Mouse (Mus musculus) neural tube, embryonic 15.5 days (tissue): ENCODE measurements around the gene Zfp512b. TPM values are rescaled to one million over a fixed set of nuclear protein-coding genes. Genes with fewer than 3 reads are reported as not detected.

Experiments
- ATAC-seq: fragments of 200-750 bp; cut with Nextera tagmentation; 2 replicates; pipeline ENCODE4 v1.8.0; 2017; ENCODE audit warnings: mild to moderate bottlenecking, moderate TSS enrichment, moderate library complexity; ENCODE audit not compliant: low FRiP score
- H3K27ac ChIP-seq: fragments of 300-500 bp; sonication (generic); replicated peaks from 2 replicates; pipeline ENCODE4 v1.5.1; 2015; ENCODE audit warnings: mild to moderate bottlenecking, inconsistent platforms
- H3K27me3 ChIP-seq: fragments of 300-500 bp; sonication (generic); replicated peaks from 2 replicates; pipeline ENCODE4 v1.6.1; 2015; ENCODE audit warnings: inconsistent platforms
- H3K36me3 ChIP-seq: fragments of 300-500 bp; sonication (generic); 2 replicates; pipeline ENCODE4 v1.6.1; 2015; ENCODE audit warnings: inconsistent platforms
- H3K4me1 ChIP-seq: fragments of 300-500 bp; sonication (generic); 2 replicates; pipeline ENCODE4 v1.6.1; 2015; ENCODE audit warnings: inconsistent platforms
- H3K4me2 ChIP-seq: fragments of 300-500 bp; sonication (generic); 2 replicates; pipeline ENCODE4 v1.6.1; 2015; ENCODE audit warnings: inconsistent platforms, mild to moderate bottlenecking, moderate library complexity
- H3K4me3 ChIP-seq: fragments of 300-500 bp; sonication (generic); replicated peaks from 2 replicates; pipeline ENCODE4 v1.5.1; 2015; ENCODE audit warnings: mild to moderate bottlenecking, inconsistent platforms
- H3K9ac ChIP-seq: fragments of 300-500 bp; sonication (generic); replicated peaks from 2 replicates; pipeline ENCODE4 v1.6.1; 2015; ENCODE audit warnings: mild to moderate bottlenecking, inconsistent platforms
- H3K9me3 ChIP-seq: fragments of 300-500 bp; sonication (generic); replicated peaks from 2 replicates; pipeline ENCODE4 v1.6.1; 2016; ENCODE audit warnings: inconsistent platforms
- WGBS: fragments of 180-500 bp; shearing (Covaris S2); methylation state at CpG from one replicate; pipeline ENCODE4 v1.1.7; 2015; ENCODE audit warnings: mixed read lengths; 5-methylcytosine and 5-hydroxymethylcytosine counted together
- polyA plus RNA-seq: library from polyadenylated mRNA; unstranded; fragments of >200 nt; fragmentation: Nextera tagmentation; extraction: Ambion mirVana; gene quantifications from 2 replicates; pipeline ENCODE4 v1.2.1, GENCODE M21; 2015

Zfp512b gene
- 68.1 and 87.0 TPM in 2 replicates for polyA plus RNA-seq

DNA sequence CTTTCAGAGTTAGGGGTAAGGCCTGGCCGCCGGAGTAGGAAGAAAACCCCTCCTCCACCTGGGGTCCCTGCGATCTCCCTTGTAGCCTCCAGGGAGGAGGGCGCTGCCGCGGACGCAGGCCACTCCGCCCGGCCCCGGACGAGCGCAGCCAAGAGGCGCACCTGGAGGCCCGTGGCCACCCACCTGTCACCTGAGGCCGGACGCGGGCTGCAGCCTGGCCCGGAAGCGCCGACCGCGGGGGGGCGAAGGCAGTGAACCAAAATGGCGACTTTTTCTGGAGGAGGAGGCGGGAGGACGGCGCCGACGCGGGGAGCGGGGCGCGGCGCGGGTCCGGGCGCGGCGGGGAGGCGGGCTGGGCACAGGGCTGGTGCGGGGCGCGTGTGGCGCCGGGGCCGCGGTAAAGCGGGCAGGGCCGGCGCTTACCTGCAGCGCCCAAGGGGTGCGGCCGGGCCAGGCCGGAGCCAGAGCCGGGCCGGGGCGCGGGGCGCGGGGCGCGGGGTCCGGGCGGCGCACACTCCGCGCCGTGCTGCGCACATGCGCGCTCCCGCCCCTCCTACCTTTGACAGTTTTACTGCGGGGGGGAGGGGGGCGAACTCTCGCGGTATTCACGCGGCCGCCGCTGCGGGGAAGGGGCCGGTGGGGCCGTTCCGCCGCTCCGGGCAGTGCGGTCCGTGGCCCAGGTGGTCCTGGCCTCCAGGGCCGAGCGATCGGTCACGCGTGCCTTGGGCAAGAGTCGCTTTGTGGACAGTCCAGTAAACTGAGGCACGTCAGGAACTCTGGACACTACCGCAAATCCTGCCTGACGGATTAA, at the start of gene Zfp512b:
Zfp512b (minus strand) TSS at position 573 of the 811 bp plus-strand sequence.
- under 1% methylated on average over 59 of the region's 97 CpGs for WGBS
- peak within 1 kb of the TSS; percentile 90 for H3K4me2 ChIP-seq
- peak within 1 kb of the TSS; percentile 90 for H3K9ac ChIP-seq
- ATAC-seq: peak; percentile 90
- peaks cover 43% of the 10 kb centered on the region for H3K4me1 ChIP-seq
- H3K4me3 ChIP-seq: peak within 1 kb of the TSS; percentile 83
- no peaks in the 10 kb centered on the region for H3K27me3 ChIP-seq
- H3K27ac ChIP-seq: peak within 1 kb of the TSS; percentile 95
- no peaks in the 10 kb centered on the region for H3K9me3 ChIP-seq
- H3K36me3 ChIP-seq: peaks cover 47% of the 10 kb centered on the region

DNA sequence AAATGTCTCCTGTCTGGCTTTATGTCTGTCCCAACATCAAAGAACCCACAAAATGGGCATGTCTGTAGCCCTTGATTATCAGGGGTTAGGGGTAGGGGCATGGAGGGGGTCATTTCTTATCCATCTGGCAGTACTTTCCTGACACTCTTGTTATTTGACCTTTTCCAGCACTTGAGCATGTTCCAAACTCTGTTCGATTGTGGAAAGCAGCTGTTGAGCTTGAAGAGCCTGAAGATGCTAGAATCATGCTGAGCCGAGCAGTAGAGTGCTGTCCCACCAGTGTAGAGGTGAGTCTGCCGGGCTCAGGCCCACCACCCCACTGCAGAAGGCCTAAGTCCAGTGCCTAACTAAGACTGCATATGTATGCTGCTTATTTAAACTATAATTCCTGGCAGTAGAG, 43.3 kb upstream of the Zfp512b start:
- H3K9me3 ChIP-seq: no peaks in the 10 kb centered on the region
- H3K27ac ChIP-seq: no peak overlapping the region
- no peaks in the 10 kb centered on the region for H3K4me1 ChIP-seq
- H3K36me3 ChIP-seq: peaks cover 77% of the 10 kb centered on the region
- no peak overlapping the region for H3K9ac ChIP-seq
- H3K27me3 ChIP-seq: no peaks in the 10 kb centered on the region
- 95% methylated on average over 3 of the region's 3 CpGs for WGBS
- no peak overlapping the region for H3K4me2 ChIP-seq
- no peak for ATAC-seq
- H3K4me3 ChIP-seq: no peak overlapping the region

DNA sequence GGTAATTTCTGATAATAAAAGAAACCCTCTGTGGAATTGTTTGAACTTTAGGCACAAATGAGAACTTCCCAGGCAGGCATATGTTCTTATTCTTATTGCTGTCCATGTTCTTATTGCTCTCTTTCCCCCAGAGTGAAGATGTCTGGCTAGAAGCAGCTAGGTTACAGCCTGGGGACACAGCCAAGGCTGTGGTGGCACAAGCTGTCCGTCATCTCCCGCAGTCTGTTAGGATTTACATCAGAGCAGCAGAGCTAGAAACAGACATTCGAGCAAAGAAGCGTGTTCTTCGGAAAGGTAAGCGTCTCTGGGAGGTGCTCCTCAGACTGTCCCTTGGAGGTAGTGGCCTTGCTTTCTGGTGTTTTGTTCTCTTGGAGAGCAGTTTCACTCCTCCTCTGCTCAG, 40.0 kb upstream of the Zfp512b start:
- H3K36me3 ChIP-seq: peaks cover 64% of the 10 kb centered on the region
- WGBS: 98% methylated on average over 6 of the region's 6 CpGs
- no peaks in the 10 kb centered on the region for H3K27me3 ChIP-seq
- H3K27ac ChIP-seq: no peak overlapping the region
- H3K4me1 ChIP-seq: no peaks in the 10 kb centered on the region
- H3K9me3 ChIP-seq: no peaks in the 10 kb centered on the region
- no peak for ATAC-seq
- no peak overlapping the region for H3K9ac ChIP-seq
- no peak overlapping the region for H3K4me3 ChIP-seq
- H3K4me2 ChIP-seq: no peak overlapping the region

DNA sequence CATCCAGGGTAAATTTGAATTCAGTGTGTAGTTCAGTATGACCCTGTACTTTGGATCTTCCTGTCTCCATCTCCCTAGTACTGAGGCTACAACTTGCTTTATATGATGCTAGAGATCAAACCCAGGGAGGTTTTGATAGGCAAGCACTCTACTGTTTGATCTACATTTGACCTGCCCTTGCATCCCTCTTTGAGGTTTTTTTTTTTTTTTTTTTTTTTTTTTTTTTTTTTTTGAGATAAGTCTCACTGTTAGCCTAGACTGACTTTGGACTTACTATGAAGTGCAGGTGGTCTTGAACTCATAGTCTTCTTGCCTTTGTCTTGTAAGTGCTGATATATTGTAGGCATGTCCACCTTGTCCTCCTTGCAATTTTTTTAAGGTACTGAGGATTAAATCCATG, 35.9 kb upstream of the Zfp512b start:
- Histone ChIP-seq H3K4me3 (no peak overlapping the region), H3K27me3 (no peaks in the 10 kb centered on the region), H3K4me2 (no peak overlapping the region), H3K9ac (no peak overlapping the region), H3K36me3 (peaks cover 46% of the 10 kb centered on the region), H3K9me3 (no peaks in the 10 kb centered on the region), H3K4me1 (no peaks in the 10 kb centered on the region), H3K27ac (no peak overlapping the region)
- no peak for ATAC-seq

DNA sequence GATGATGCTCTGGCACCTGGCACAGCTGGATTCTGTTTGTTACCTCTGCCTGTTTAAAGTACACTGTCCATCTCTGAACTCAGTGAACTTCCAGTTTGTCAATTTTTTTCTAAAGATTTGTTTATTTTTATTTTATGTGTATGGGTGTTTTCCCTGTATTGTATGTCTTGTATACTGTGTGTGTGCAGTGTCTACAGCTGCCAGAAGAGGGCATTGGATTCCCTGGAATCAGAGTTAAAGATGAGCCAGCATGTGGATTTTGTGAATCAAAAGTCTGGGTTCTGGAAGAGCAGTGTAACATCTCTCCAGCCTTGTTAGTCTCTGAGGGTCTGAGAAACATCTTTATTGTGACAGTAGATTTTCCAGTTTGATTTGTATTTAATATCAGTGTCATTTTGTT, 30.8 kb upstream of the Zfp512b start:
- Histone ChIP-seq H3K4me3 (no peak overlapping the region), H3K4me2 (no peak overlapping the region), H3K4me1 (no peaks in the 10 kb centered on the region), H3K27ac (no peak overlapping the region), H3K36me3 (peaks cover 59% of the 10 kb centered on the region), H3K9ac (no peak overlapping the region), H3K27me3 (no peaks in the 10 kb centered on the region), H3K9me3 (no peaks in the 10 kb centered on the region)
- ATAC-seq: no peak

DNA sequence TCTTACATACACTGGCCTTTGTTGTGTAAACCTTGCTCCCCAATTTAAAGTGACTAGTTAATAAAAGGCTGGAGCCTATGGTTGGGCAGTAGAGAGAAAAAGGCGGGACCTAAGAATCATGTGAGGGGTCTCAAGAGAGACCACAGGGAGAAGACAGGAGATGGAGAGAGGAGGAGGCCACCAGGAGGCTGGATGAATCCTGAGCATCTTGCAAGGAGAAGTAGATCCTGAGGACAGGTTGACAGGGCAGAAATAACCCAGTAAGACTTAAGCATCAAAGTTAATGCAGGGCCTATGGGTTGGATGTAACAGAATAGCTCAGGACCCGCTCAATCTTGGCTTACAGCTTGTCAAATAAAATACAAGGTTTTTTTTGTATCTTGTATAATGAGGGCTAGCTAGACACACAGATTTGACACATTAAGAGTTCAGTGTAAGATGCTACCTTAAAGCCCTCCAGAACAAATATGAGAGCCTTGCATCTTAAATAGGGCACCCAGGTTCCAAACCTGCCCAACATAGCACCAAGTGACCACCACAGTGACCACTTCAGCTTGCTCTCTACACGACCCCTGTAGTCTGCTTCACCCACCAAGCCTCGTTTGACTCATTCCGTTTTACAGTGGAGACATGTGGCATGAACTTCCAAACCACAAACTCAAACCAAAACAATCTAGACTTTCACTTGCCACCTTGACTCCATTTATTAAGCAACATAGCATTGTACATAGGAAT, 26.3 kb upstream of the Zfp512b start:
- Histone ChIP-seq H3K4me3 (no peak overlapping the region), H3K9me3 (no peaks in the 10 kb centered on the region), H3K27ac (no peak overlapping the region), H3K4me1 (no peaks in the 10 kb centered on the region), H3K4me2 (no peak overlapping the region), H3K9ac (no peak overlapping the region), H3K36me3 (peaks cover 56% of the 10 kb centered on the region), H3K27me3 (no peaks in the 10 kb centered on the region)
- WGBS: 88% methylated on average over 5 of the region's 5 CpGs
- no peak for ATAC-seq

DNA sequence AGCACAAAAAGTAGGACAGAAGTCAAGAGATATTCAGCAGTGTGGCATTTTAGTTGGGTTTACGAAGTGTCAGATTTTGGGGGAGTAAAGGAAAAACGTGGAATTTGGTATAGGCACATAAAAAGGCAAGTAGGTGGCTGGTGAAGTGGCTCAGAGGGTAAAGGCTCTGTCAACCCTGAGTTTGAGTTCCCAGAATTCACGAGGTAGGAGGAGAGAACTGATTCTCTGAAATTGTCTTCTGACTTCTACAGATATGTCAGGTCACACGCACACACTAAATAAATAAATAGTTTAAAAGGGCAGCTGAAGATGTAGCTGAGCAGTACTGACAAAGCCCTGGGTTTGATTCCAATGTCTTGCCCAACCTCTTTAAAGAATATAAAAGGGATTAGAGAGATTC, 9.8 kb upstream of the Zfp512b start:
- H3K27ac ChIP-seq: no peak overlapping the region
- H3K9ac ChIP-seq: no peak overlapping the region; the same call in 1 of the 2 replicates
- no peaks in the 10 kb centered on the region for H3K27me3 ChIP-seq
- H3K4me3 ChIP-seq: peak overlapping the region; percentile 88
- 0 out of 2 replicates have a peak, but pooled peaks cover 2% of the 10 kb centered on the region for H3K36me3 ChIP-seq
- WGBS: 78% methylated on average over 4 of the region's 4 CpGs
- H3K4me1 ChIP-seq: peaks cover 46% of the 10 kb centered on the region
- H3K9me3 ChIP-seq: no peaks in the 10 kb centered on the region
- no peak for ATAC-seq
- peak overlapping the region; percentile 73 for H3K4me2 ChIP-seq

DNA sequence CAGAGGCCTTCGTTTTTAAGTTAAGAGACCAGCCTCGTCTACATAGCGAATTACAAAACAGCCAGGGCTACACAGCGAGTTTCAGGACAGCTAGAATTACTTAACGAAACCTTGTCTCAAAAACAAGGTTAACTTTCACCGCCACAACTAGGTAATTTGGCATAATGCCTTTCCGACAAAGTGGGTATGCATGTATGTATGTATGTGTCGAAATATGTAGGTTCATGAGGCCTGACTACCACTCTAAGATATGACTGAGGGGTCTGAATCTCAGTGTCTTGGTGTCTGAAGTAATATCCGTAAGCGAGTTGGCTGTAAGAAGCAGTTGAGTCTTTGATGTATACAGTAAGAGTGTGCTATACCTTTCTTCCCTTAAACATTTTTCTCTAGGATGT, 9.1 kb upstream of the Zfp512b start:
- no peak for ATAC-seq
- Histone ChIP-seq H3K4me2 (peak overlapping the region; percentile 73), H3K27me3 (no peaks in the 10 kb centered on the region), H3K4me1 (peaks cover 51% of the 10 kb centered on the region), H3K36me3 (peaks cover under 1% of the 10 kb centered on the region; the same call in 1 of the 2 replicates), H3K9me3 (no peaks in the 10 kb centered on the region), H3K4me3 (peak overlapping the region; percentile 88), H3K27ac (peak overlapping the region; percentile 88; the same call in 1 of the 2 replicates), H3K9ac (peak overlapping the region; percentile 95)
- 27% methylated on average over 10 of the region's 10 CpGs for WGBS

DNA sequence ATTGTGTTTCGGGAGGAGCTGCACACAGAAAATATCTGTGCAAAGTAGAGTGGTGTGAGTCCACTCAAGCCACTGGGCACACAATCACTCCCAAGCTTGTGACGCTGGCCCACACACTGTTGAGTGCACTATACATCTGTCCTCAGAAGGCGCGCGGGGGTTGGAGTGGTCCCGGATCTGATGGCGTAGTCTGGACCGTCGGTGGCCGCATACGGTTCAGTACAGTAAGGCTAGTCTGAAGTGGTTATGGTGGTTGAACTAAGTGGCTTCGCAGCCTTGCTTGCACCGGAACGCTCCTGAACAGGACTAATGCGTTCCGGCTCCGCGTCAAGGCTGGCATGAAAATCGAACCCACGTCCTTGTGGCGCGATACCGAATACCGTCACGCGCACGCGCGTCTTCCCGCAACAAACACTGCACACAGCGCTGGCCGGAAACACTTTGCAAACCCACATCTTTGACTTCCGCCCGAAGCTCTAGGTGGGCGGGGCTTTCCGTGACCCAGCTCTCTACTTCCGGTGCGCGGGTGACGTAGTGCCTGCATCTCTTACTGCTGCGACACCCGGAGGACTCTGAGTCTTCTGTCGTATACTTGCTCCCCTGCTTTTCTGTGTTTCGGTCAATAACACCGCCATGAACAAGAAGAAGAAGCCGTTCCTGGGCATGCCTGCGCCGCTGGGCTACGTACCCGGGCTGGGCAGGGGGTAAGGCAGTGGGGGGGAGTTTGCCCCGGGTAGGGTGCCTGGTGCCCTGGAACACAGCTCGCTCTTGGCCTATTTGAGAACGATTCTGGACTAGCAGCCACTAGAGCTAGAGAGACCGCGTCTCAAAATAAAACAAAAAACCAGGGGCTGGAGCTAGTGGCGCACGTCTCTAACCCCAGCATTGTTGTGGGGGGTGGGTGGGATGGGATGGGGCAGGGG, 8.5 kb upstream of the Zfp512b start:
- peak overlapping the region; percentile 95 for H3K9ac ChIP-seq
- no peaks in the 10 kb centered on the region for H3K27me3 ChIP-seq
- under 1% methylated on average over 57 of the region's 57 CpGs for WGBS
- peak overlapping the region; percentile 73 for H3K4me2 ChIP-seq
- ATAC-seq: peak; percentile 91
- peaks cover 7% of the 10 kb centered on the region for H3K36me3 ChIP-seq
- peak overlapping the region; percentile 88 for H3K27ac ChIP-seq
- no peaks in the 10 kb centered on the region for H3K9me3 ChIP-seq
- peak overlapping the region; percentile 88 for H3K4me3 ChIP-seq
- peaks cover 51% of the 10 kb centered on the region for H3K4me1 ChIP-seq

DNA sequence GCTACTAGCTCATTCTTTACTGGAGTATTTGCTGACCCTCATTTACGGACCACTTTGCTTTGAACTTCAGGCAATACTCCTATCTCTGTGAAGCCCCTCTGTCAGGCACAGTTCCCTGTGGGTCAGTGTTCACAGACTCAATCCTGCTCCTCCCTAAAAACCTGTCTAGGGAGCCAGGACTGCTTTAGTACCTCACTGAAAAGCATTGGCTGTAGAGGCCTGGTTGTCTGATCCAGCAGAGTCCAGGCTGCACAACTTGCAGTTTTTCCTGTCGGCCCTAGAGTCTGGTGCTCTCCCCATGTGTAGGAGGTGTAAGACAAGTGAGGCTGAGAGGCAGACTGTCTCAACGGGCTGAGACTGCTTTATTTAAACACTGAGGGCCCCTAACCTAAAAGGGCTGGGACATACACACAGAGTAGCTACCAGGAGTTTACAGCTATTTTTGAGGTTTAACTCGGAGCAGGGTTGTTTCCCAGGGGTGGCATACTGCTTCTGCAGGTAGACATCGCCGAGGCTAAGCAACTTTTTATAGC, 7.7 kb upstream of the Zfp512b start:
- Histone ChIP-seq H3K27ac (peak overlapping the region; percentile 88), H3K4me3 (peak overlapping the region; percentile 88), H3K4me2 (peak overlapping the region; percentile 73), H3K4me1 (peaks cover 52% of the 10 kb centered on the region), H3K27me3 (no peaks in the 10 kb centered on the region), H3K36me3 (peaks cover 13% of the 10 kb centered on the region), H3K9ac (peak overlapping the region; percentile 51; the same call in 1 of the 2 replicates), H3K9me3 (no peaks in the 10 kb centered on the region)
- no peak; the same call in 1 of the 2 replicates for ATAC-seq
- WGBS: 60% methylated on average over 6 of the region's 6 CpGs
